Mouse (Mus musculus): ENCODE measurements around the gene Cdhr4.

DNA sequence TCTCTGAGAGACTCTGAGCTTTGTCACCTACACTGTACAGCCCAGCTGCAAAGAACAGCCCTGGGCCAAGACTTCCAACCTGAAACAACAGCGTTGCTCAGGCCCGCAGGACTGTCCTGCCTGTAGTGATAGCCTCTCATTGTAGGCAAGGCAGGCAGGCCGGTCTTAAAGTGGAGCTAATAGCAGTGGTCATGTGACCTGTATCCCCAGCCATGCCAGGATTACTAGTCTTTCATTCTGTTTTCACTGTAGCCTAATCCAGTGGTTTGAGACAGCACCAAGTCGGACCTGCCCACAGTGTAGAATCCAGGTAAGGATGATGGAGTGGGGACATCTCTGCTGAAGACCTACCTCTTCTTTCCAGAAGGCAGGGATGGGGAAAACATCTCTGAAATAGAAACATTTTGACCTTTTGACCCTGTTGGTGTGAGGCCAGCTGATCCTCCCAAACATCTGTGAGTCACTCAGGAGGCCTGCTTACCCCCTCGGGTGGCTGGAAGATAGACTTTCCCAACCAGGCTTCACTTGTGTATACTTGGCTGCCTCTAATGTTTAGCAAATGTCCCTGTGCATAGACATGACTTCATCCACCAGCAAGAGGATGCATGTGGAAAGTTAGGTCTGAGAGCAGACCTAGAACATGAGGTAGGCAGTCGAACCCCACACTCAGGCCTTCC is 36.5 kb upstream of the Cdhr4 start:
- TF ChIP-seq CTCF (IDR thresholded peaks at IDR 0.05; ENCODE audit: low read depth) = no peak
- TF ChIP-seq EP300 (optimal IDR thresholded peaks at IDR 0.05) = no peak

Measured in stomach, postnatal 0 days (tissue).